Mouse (Mus musculus) stomach, embryonic 16.5 days (tissue): Measurements from ENCODE around the gene Eif4b. TPM values are rescaled to one million over a fixed set of nuclear protein-coding genes. Genes with fewer than 3 reads are reported as not detected.

ENCODE experiments used
- ATAC-seq: fragments of 200-750 bp; cut with Nextera tagmentation; 2 replicates; pipeline ENCODE4 v1.8.0; 2017; ENCODE audit warnings: moderate number of reproducible peaks, moderate TSS enrichment; ENCODE audit not compliant: insufficient read depth, low FRiP score
- H3K27ac ChIP-seq: fragments of 300-500 bp; sonication (generic); 2 replicates; pipeline ENCODE4 v1.5.1; 2014; ENCODE audit warnings: low read length
- H3K27me3 ChIP-seq: fragments of 300-500 bp; sonication (generic); 2 replicates; pipeline ENCODE4 v1.6.1; 2014; ENCODE audit warnings: low read length, control low read depth, mixed read lengths; ENCODE audit not compliant: control insufficient read depth, insufficient read depth
- H3K36me3 ChIP-seq: fragments of 300-500 bp; sonication (generic); 2 replicates; pipeline ENCODE4 v1.6.1; 2014; ENCODE audit warnings: low read length; ENCODE audit not compliant: control insufficient read depth, insufficient read depth
- H3K4me1 ChIP-seq: fragments of 300-500 bp; sonication (generic); 2 replicates; pipeline ENCODE4 v1.6.1; 2014; ENCODE audit warnings: low read length, control low read depth, mixed read lengths; ENCODE audit not compliant: control insufficient read depth, insufficient read depth
- H3K4me2 ChIP-seq: fragments of 300-500 bp; sonication (generic); 2 replicates; pipeline ENCODE4 v1.6.1; 2014; ENCODE audit warnings: low read depth, low read length, mixed read lengths
- H3K4me3 ChIP-seq: fragments of 300-500 bp; sonication (generic); replicated peaks from 2 replicates; pipeline ENCODE4 v1.5.1; 2014; ENCODE audit warnings: mild to moderate bottlenecking, low read length
- H3K9ac ChIP-seq: fragments of 300-500 bp; sonication (generic); 2 replicates; pipeline ENCODE4 v1.6.1; 2014; ENCODE audit warnings: low read length
- H3K9me3 ChIP-seq: fragments of 300-500 bp; sonication (generic); replicated peaks from 2 replicates; pipeline ENCODE4 v1.6.1; 2016; ENCODE audit warnings: low read length, control low read depth; ENCODE audit not compliant: control insufficient read depth
- WGBS: fragments of 180-500 bp; shearing (Covaris S2); extraction: QIAGEN DNeasy Blood & Tissue Kit; methylation state at CpG from one replicate; pipeline ENCODE4 v1.1.7; 2014; 5-methylcytosine and 5-hydroxymethylcytosine counted together
- polyA plus RNA-seq: library from polyadenylated mRNA; unstranded; fragments of >200 nt; fragmentation: Nextera tagmentation; extraction: Ambion mirVana; gene quantifications from 2 replicates; pipeline ENCODE4 v1.2.1, GENCODE M21; 2015

Eif4b gene
- polyA plus RNA-seq, 1 experiment from 2014 or later, result 108 TPM

DNA sequence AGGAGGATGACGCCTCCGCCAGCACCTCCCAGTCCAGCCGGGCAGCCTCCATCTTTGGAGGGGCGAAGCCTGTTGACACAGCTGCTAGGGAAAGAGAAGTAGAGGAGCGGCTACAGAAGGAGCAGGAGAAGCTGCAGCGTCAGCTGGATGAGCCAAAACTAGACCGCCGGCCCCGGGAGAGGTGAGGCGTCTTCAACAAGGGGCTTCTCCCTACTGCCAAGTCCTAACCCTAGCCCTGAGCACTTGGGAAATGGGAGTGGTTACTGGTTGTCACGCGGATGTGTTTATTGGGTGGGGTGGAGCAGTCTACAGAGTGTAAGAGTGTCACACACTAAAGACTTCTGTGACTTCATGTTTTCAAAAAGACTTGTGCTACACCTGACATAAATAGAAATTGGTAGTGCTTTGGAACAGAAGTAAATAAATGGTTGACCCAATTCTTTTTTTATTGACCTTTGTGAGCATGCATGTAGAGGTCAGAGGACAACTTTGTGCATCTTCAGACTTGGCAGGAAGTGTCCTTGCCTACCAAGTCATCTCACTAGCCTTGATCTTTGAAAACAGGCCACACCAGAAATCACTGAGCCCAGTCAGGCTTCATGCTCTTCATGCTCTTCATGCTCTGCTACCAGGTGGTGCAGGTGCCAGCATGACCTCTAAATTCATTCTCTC, 16.5 kb downstream of the Eif4b start:
- H3K9me3 ChIP-seq, result no peaks in the 10 kb centered on the region
- no peaks in the 10 kb centered on the region for H3K4me1 ChIP-seq
- H3K4me3 ChIP-seq, result no peak overlapping the region
- 76% methylated on average over 12 of the region's 12 CpGs for WGBS
- no peaks in the 10 kb centered on the region for H3K27me3 ChIP-seq
- peaks cover 51% of the 10 kb centered on the region for H3K36me3 ChIP-seq
- ATAC-seq, result no peak
- no peak overlapping the region for H3K9ac ChIP-seq
- no peak overlapping the region for H3K4me2 ChIP-seq
- no peak overlapping the region for H3K27ac ChIP-seq

- H3K9me3 ChIP-seq, result no peaks in the 10 kb centered on the region
- 75% methylated on average over 12 of the region's 12 CpGs for WGBS
- H3K27ac ChIP-seq, result no peak overlapping the region
- H3K36me3 ChIP-seq, result peaks cover 54% of the 10 kb centered on the region
- H3K9ac ChIP-seq, result no peak overlapping the region
- H3K27me3 ChIP-seq, result no peaks in the 10 kb centered on the region
- no peaks in the 10 kb centered on the region for H3K4me1 ChIP-seq
- no peak overlapping the region for H3K4me3 ChIP-seq
- H3K4me2 ChIP-seq, result no peak overlapping the region
- ATAC-seq, result no peak
Observed at GRCm38 (mm10) chr15:102091063-102091679, 17.6 kb downstream of the Eif4b start.

- Histone ChIP-seq H3K27ac (no peak overlapping the region), H3K4me2 (no peak overlapping the region), H3K36me3 (peaks cover 53% of the 10 kb centered on the region), H3K4me1 (no peaks in the 10 kb centered on the region), H3K4me3 (no peak overlapping the region), H3K27me3 (no peaks in the 10 kb centered on the region), H3K9ac (no peak overlapping the region), H3K9me3 (no peaks in the 10 kb centered on the region)
- ATAC-seq, result no peak
- WGBS, result 79% methylated on average over 1 of the region's 1 CpGs
Observed at GRCm38 (mm10) chr15:102091688-102092087, 18.1 kb downstream of the Eif4b start.

GRCm38 (mm10) chr15:102092222-102092621, 18.6 kb downstream of the Eif4b start:
- ATAC-seq, result no peak
- H3K9me3 ChIP-seq, result no peaks in the 10 kb centered on the region
- H3K9ac ChIP-seq, result no peak overlapping the region
- H3K4me3 ChIP-seq, result no peak overlapping the region
- WGBS, result 85% methylated on average over 4 of the region's 4 CpGs
- H3K36me3 ChIP-seq, result peaks cover 49% of the 10 kb centered on the region
- no peak overlapping the region for H3K4me2 ChIP-seq
- peaks cover 2% of the 10 kb centered on the region; the same call in 1 of the 2 replicates for H3K4me1 ChIP-seq
- H3K27ac ChIP-seq, result no peak overlapping the region
- no peaks in the 10 kb centered on the region for H3K27me3 ChIP-seq

DNA sequence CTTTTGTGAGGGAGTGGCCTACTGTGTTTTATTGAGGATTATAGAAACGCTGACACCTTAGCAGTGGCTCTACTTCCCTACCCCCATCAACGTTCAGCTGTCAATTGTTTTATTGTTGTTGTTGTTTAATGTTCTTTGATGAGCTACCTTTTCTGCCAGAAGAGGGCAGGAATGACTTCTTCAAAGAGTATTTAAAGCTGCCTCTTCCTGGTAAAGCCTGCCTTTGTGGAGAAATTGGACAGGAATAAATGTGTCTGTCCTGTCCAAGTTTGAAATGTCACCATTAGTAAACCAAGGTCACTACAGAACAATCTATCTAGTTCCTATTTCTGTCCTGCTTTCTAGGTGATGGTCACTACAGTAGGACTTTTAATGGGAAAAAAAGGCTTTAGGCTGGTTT, 20.6 kb downstream of the Eif4b start:
- Histone ChIP-seq H3K9me3 (no peaks in the 10 kb centered on the region), H3K4me2 (no peak overlapping the region), H3K27me3 (no peaks in the 10 kb centered on the region), H3K4me3 (no peak overlapping the region), H3K27ac (no peak overlapping the region), H3K36me3 (peaks cover 40% of the 10 kb centered on the region), H3K4me1 (peaks cover 20% of the 10 kb centered on the region), H3K9ac (no peak overlapping the region)
- WGBS, result 63% methylated on average over 2 of the region's 2 CpGs
- ATAC-seq, result no peak

GRCm38 (mm10) chr15:102094988-102095387, 21.4 kb downstream of the Eif4b start:
- no peak overlapping the region for H3K4me3 ChIP-seq
- H3K9me3 ChIP-seq, result no peaks in the 10 kb centered on the region
- H3K9ac ChIP-seq, result no peak overlapping the region
- peaks cover 28% of the 10 kb centered on the region for H3K4me1 ChIP-seq
- peaks cover 37% of the 10 kb centered on the region for H3K36me3 ChIP-seq
- no peak overlapping the region for H3K27ac ChIP-seq
- ATAC-seq, result no peak
- 76% methylated on average over 16 of the region's 16 CpGs for WGBS
- no peak overlapping the region for H3K4me2 ChIP-seq
- no peaks in the 10 kb centered on the region for H3K27me3 ChIP-seq

DNA sequence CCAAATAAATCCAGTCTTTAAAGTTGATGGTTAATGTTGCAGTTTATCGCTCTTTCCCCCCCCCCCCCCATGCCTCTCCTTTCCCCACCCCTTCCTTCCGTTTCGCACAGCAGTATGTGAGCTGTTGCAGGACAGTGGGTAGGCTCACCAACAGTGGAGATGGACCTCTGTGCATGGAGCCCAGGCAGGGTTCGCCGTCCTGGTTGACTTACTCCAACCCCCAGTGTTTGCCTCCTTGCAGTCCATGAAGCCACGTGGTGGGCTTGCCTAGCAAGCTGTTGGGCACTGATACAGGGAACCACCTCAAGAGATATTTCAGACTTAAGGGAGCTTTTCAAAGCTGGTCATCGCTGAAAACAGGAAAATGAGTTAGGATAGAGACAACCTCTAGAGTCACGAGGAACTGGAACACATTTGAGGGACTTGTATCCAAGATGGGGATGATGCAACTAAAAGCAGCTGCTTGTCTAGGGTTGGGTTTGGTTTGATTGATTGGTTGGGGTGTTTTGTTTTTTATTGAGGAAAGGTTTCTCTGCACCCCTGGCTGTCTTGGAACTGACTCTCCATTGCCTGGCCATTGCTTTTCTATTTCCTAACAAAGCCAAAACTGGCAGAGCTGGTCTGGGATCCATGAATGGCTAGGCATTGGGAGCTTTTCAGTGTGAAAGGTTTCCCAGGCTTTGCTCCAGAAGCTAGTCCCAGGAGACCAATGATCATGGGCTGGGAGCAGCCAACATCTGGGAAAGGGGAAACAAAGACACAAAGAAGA, 23.8 kb downstream of the Eif4b start:
- no peak overlapping the region for H3K4me2 ChIP-seq
- peak overlapping the region; percentile 38; the same call in 1 of the 2 replicates for H3K27ac ChIP-seq
- peaks cover 20% of the 10 kb centered on the region for H3K36me3 ChIP-seq
- H3K27me3 ChIP-seq, result no peaks in the 10 kb centered on the region
- H3K4me3 ChIP-seq, result no peak overlapping the region
- H3K9me3 ChIP-seq, result no peaks in the 10 kb centered on the region
- ATAC-seq, result no peak
- peaks cover 43% of the 10 kb centered on the region for H3K4me1 ChIP-seq
- no peak overlapping the region for H3K9ac ChIP-seq
- WGBS, result 73% methylated on average over 8 of the region's 8 CpGs

DNA sequence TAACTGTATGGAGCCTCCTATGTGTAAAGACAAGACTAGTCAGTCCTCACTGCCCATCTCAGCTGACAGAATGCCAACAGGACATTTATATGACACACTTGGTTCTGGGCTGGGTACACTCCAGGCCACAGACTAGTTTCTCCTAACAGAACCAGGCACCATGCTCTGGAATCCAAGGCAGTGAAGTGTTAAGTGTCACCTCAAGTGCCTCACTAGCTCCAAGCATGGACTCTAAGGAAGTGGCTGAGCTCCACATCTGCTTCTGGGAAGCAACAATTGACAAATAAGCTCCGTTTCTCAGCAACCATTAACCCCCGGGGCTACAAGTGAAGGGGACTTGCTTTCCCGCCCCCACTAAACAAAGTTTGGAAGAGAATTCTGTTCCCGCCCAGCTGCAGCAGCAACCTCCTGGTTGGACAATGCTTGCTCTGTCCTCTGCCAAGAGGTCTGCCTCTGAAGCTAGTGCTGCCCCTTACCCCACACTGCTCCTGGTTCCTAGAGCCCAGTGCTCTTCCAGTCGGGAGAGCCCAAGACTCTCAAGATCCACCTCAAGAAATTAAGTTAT, 24.5 kb downstream of the Eif4b start:
- Histone ChIP-seq H3K4me1 (peaks cover 50% of the 10 kb centered on the region), H3K27me3 (no peaks in the 10 kb centered on the region), H3K9me3 (no peaks in the 10 kb centered on the region), H3K4me2 (peak overlapping the region; percentile 14; the same call in 1 of the 2 replicates), H3K4me3 (no peak overlapping the region), H3K9ac (no peak overlapping the region), H3K36me3 (peaks cover 17% of the 10 kb centered on the region), H3K27ac (peak overlapping the region; percentile 38)
- ATAC-seq, result no peak
- 28% methylated on average over 5 of the region's 5 CpGs for WGBS

GRCm38 (mm10) chr15:102099260-102099659, 25.7 kb downstream of the Eif4b start:
- H3K4me3 ChIP-seq, result peak overlapping the region; percentile 64
- WGBS, result 39% methylated on average over 5 of the region's 5 CpGs
- no peaks in the 10 kb centered on the region for H3K27me3 ChIP-seq
- H3K9ac ChIP-seq, result peak overlapping the region; percentile 87
- H3K4me2 ChIP-seq, result peak overlapping the region; percentile 69
- no peaks in the 10 kb centered on the region for H3K9me3 ChIP-seq
- H3K36me3 ChIP-seq, result peaks cover 17% of the 10 kb centered on the region
- H3K4me1 ChIP-seq, result peaks cover 61% of the 10 kb centered on the region
- H3K27ac ChIP-seq, result peak overlapping the region; percentile 98
- no peak for ATAC-seq
